Mouse (Mus musculus): ENCODE measurements at regions not wholly inside any gene's neighbourhood (a gene's known extent, or its start where the extent isn't known, plus 50 kb on each side); places are given as distances from the start of the nearest gene placed in this dataset.

GRCm38 (mm10) chr11:22420003-22420723 is 78.1 kb upstream of the Ehbp1 start:
- no peak overlapping the region for H3K4me3 ChIP-seq (ENCODE audit: low read length)
- H3K27ac ChIP-seq (ENCODE audit: low read depth, low read length): no peak overlapping the region
- ATAC-seq (ENCODE audit: low FRiP score, low TSS enrichment): no peak
- H3K4me1 ChIP-seq (ENCODE audit: control insufficient read depth, insufficient read depth, low read length): no peaks in the 10 kb centered on the region
- no peaks in the 10 kb centered on the region for H3K36me3 ChIP-seq (ENCODE audit: control insufficient read depth, insufficient read depth, low read length)
- H3K9ac ChIP-seq (ENCODE audit: low read depth, low read length): no peak overlapping the region
- H3K4me2 ChIP-seq (replicated peaks; ENCODE audit: low read depth, low read length): no peak overlapping the region
- WGBS: 76% methylated on average over 3 of the region's 3 CpGs
- no peaks in the 10 kb centered on the region for H3K27me3 ChIP-seq (ENCODE audit: control insufficient read depth, insufficient read depth, low read length)
- H3K9me3 ChIP-seq (ENCODE audit: control insufficient read depth, low read length): no peaks in the 10 kb centered on the region

DNA sequence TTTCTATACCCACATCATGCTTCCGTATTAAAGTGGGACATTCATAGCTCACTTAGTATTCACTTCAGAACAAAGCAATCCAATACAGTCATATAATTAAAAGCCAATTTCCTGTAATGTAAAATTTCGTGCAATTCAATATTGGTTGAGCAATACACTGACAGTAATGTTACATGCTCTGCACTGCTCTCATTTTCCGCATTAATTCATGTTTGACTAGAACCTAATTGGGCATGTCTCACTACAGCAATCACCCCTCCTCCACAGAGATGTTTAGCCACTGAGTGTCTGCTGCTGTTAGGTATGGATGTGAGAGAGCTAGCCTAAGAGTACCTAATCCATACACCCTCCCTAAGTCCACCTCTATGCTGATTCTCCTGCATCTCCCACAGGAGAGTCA is 79.7 kb upstream of the Ehbp1 start:
- no peak for ATAC-seq (ENCODE audit: low FRiP score, low TSS enrichment)
- Histone ChIP-seq H3K9ac (ENCODE audit: low read depth, low read length) (no peak overlapping the region), H3K4me2 (replicated peaks; ENCODE audit: low read depth, low read length) (no peak overlapping the region), H3K27me3 (ENCODE audit: control insufficient read depth, insufficient read depth, low read length) (no peaks in the 10 kb centered on the region), H3K36me3 (ENCODE audit: control insufficient read depth, insufficient read depth, low read length) (no peaks in the 10 kb centered on the region), H3K4me1 (ENCODE audit: control insufficient read depth, insufficient read depth, low read length) (no peaks in the 10 kb centered on the region), H3K27ac (ENCODE audit: low read depth, low read length) (no peak overlapping the region), H3K4me3 (ENCODE audit: low read length) (no peak overlapping the region), H3K9me3 (ENCODE audit: control insufficient read depth, low read length) (no peaks in the 10 kb centered on the region)
- 78% methylated on average over 3 of the region's 3 CpGs for WGBS

- H3K9ac ChIP-seq (ENCODE audit: low read depth, low read length): no peak overlapping the region
- H3K9me3 ChIP-seq (ENCODE audit: control insufficient read depth, low read length): no peaks in the 10 kb centered on the region
- 12% methylated on average over 5 of the region's 5 CpGs for WGBS
- H3K4me3 ChIP-seq (ENCODE audit: low read length): no peak overlapping the region
- H3K36me3 ChIP-seq (ENCODE audit: control insufficient read depth, insufficient read depth, low read length): no peaks in the 10 kb centered on the region
- no peak overlapping the region for H3K4me2 ChIP-seq (replicated peaks; ENCODE audit: low read depth, low read length)
- H3K4me1 ChIP-seq (ENCODE audit: control insufficient read depth, insufficient read depth, low read length): 0 out of 2 replicates have a peak, but pooled peaks cover 7% of the 10 kb centered on the region
- no peak overlapping the region for H3K27ac ChIP-seq (ENCODE audit: low read depth, low read length)
- peak; percentile 95 for ATAC-seq (ENCODE audit: low FRiP score, low TSS enrichment)
- H3K27me3 ChIP-seq (ENCODE audit: control insufficient read depth, insufficient read depth, low read length): no peaks in the 10 kb centered on the region
Observed at GRCm38 (mm10) chr11:22437140-22437850, 74.6 kb upstream of the Tmem17 start.

- Histone ChIP-seq H3K9me3 (ENCODE audit: control insufficient read depth, low read length) (no peaks in the 10 kb centered on the region), H3K4me3 (ENCODE audit: low read length) (no peak overlapping the region), H3K4me2 (replicated peaks; ENCODE audit: low read depth, low read length) (no peak overlapping the region), H3K36me3 (ENCODE audit: control insufficient read depth, insufficient read depth, low read length) (no peaks in the 10 kb centered on the region), H3K27me3 (ENCODE audit: control insufficient read depth, insufficient read depth, low read length) (no peaks in the 10 kb centered on the region), H3K9ac (ENCODE audit: low read depth, low read length) (no peak overlapping the region), H3K27ac (ENCODE audit: low read depth, low read length) (no peak overlapping the region), H3K4me1 (ENCODE audit: control insufficient read depth, insufficient read depth, low read length) (0 out of 2 replicates have a peak, but pooled peaks cover 7% of the 10 kb centered on the region)
- no peak for ATAC-seq (ENCODE audit: low FRiP score, low TSS enrichment)
- 87% methylated on average over 5 of the region's 5 CpGs for WGBS
Observed at GRCm38 (mm10) chr11:22437851-22438215, 74.1 kb upstream of the Tmem17 start.

DNA sequence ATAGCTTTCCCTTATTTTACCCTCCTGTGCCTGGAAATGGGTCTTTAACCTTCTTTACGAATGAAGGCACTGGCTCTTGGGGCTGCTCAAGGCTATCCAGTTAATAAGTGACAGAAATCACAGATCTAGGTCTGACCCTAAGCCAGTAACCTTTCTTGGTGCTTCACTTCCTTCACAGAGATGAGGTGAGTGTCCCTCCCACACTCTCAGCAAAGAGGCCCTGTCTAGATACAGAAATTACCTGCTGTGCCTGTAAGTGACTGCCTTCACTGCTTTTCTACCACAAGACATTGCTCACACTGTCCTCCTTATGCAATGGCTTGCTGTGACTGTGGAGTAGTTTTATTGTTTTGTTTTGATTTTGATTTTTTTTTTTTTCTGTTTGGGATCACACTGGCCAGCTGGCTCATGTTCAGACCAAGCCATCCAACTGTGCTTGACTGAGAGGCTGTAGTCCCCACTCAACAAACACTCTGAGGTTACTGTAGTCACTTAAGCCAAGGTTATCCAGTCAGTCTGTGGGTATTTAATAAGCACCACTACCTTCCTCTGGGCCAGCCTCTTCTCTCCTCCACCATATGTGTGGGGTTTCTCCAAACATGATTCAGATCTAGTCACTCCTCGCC is 73.3 kb upstream of the Tmem17 start:
- H3K4me1 ChIP-seq (ENCODE audit: control insufficient read depth, insufficient read depth, low read length): 0 out of 2 replicates have a peak, but pooled peaks cover 7% of the 10 kb centered on the region
- no peak overlapping the region for H3K4me2 ChIP-seq (replicated peaks; ENCODE audit: low read depth, low read length)
- H3K4me3 ChIP-seq (ENCODE audit: low read length): no peak overlapping the region
- H3K36me3 ChIP-seq (ENCODE audit: control insufficient read depth, insufficient read depth, low read length): no peaks in the 10 kb centered on the region
- H3K9ac ChIP-seq (ENCODE audit: low read depth, low read length): no peak overlapping the region
- H3K9me3 ChIP-seq (ENCODE audit: control insufficient read depth, low read length): no peaks in the 10 kb centered on the region
- peak; percentile 73; the same call in 1 of the 2 replicates for ATAC-seq (ENCODE audit: low FRiP score, low TSS enrichment)
- no peak overlapping the region for H3K27ac ChIP-seq (ENCODE audit: low read depth, low read length)
- 61% methylated on average over 2 of the region's 2 CpGs for WGBS
- H3K27me3 ChIP-seq (ENCODE audit: control insufficient read depth, insufficient read depth, low read length): no peaks in the 10 kb centered on the region

DNA sequence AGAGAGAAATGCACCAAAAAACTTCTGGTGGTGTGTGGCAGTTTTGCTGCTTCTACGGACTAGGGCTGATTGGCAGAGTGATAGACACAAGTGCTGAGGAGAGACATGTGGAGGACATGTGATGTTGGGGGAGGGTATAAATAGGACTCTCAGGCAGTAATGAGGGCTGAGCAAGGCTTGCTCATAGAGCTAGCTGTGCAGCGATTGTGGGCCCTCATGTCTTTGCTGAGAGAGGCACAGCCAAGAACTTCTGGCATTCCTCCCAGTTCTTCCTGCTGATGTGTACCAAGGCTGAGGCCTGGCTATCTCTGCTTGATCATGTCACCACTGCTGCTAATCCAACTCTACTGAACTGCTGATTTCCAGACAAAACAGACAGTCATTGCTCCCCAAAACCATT is 71.4 kb upstream of the Tmem17 start:
- H3K4me2 ChIP-seq (replicated peaks; ENCODE audit: low read depth, low read length): no peak overlapping the region
- ATAC-seq (ENCODE audit: low FRiP score, low TSS enrichment): no peak
- WGBS: 75% methylated on average over 2 of the region's 2 CpGs
- H3K4me1 ChIP-seq (ENCODE audit: control insufficient read depth, insufficient read depth, low read length): 0 out of 2 replicates have a peak, but pooled peaks cover 7% of the 10 kb centered on the region
- H3K9ac ChIP-seq (ENCODE audit: low read depth, low read length): no peak overlapping the region
- H3K27me3 ChIP-seq (ENCODE audit: control insufficient read depth, insufficient read depth, low read length): no peaks in the 10 kb centered on the region
- H3K4me3 ChIP-seq (ENCODE audit: low read length): no peak overlapping the region
- no peak overlapping the region for H3K27ac ChIP-seq (ENCODE audit: low read depth, low read length)
- H3K36me3 ChIP-seq (ENCODE audit: control insufficient read depth, insufficient read depth, low read length): no peaks in the 10 kb centered on the region
- no peaks in the 10 kb centered on the region for H3K9me3 ChIP-seq (ENCODE audit: control insufficient read depth, low read length)

- Histone ChIP-seq H3K4me3 (ENCODE audit: low read length) (no peak overlapping the region), H3K27me3 (ENCODE audit: control insufficient read depth, insufficient read depth, low read length) (no peaks in the 10 kb centered on the region), H3K9ac (ENCODE audit: low read depth, low read length) (no peak overlapping the region), H3K4me2 (replicated peaks; ENCODE audit: low read depth, low read length) (no peak overlapping the region), H3K36me3 (ENCODE audit: control insufficient read depth, insufficient read depth, low read length) (no peaks in the 10 kb centered on the region), H3K27ac (ENCODE audit: low read depth, low read length) (no peak overlapping the region), H3K9me3 (ENCODE audit: control insufficient read depth, low read length) (no peaks in the 10 kb centered on the region), H3K4me1 (ENCODE audit: control insufficient read depth, insufficient read depth, low read length) (no peaks in the 10 kb centered on the region)
- no peak for ATAC-seq (ENCODE audit: low FRiP score, low TSS enrichment)
Observed at GRCm38 (mm10) chr11:22453161-22453560, 58.7 kb upstream of the Tmem17 start.

DNA sequence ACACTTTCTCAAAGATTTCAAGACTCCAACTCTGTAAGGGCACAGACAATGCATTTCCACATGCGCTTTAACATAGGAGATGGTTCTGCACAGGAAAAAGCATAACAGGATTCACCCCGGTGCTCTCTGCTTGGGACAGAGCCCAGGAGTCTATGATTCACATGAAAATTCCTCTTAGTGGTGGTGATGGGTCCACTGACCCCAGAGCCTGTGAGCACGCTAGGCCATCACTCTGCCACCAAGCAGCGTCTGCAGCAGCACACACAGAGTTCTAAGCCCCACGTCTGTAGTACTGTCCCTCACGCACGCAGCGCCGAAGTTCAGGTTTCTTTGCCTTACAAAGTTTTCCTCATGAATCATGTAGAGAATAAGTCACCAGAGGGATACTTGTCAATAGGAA is 55.6 kb upstream of the Tmem17 start:
- no peaks in the 10 kb centered on the region for H3K27me3 ChIP-seq (ENCODE audit: control insufficient read depth, insufficient read depth, low read length)
- ATAC-seq (ENCODE audit: low FRiP score, low TSS enrichment): no peak
- H3K9me3 ChIP-seq (ENCODE audit: control insufficient read depth, low read length): no peaks in the 10 kb centered on the region
- H3K36me3 ChIP-seq (ENCODE audit: control insufficient read depth, insufficient read depth, low read length): no peaks in the 10 kb centered on the region
- no peak overlapping the region for H3K9ac ChIP-seq (ENCODE audit: low read depth, low read length)
- no peak overlapping the region for H3K4me2 ChIP-seq (replicated peaks; ENCODE audit: low read depth, low read length)
- H3K4me3 ChIP-seq (ENCODE audit: low read length): no peak overlapping the region
- no peak overlapping the region for H3K27ac ChIP-seq (ENCODE audit: low read depth, low read length)
- WGBS: 94% methylated on average over 9 of the region's 9 CpGs
- H3K4me1 ChIP-seq (ENCODE audit: control insufficient read depth, insufficient read depth, low read length): no peaks in the 10 kb centered on the region

DNA sequence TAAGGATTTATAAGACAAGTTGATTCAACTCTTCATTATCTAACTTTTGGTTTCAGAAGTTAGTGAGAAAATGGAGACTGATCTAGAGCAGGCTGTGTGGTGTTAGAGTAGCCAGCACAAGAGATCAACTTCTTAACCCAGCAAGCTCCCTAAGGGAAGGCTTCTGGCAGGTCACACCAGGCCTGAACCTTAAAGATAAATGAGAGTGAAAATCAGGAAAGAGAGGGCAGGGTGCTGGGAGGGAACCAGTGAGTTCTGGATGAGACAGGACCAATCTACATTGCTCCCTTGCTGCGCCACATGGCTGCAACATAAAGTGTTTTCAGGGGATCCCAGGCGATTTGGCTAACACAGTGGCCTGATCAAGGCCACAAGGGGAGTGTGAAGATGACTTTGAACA is 54.7 kb upstream of the Tmem17 start:
- ATAC-seq (ENCODE audit: low FRiP score, low TSS enrichment): no peak
- no peaks in the 10 kb centered on the region for H3K4me1 ChIP-seq (ENCODE audit: control insufficient read depth, insufficient read depth, low read length)
- WGBS: 80% methylated on average over 2 of the region's 2 CpGs

More for the DNA sequence above, 54.7 kb upstream of the Tmem17 start:
- H3K9ac ChIP-seq (ENCODE audit: low read depth, low read length): no peak overlapping the region
- no peaks in the 10 kb centered on the region for H3K36me3 ChIP-seq (ENCODE audit: control insufficient read depth, insufficient read depth, low read length)
- no peak overlapping the region for H3K27ac ChIP-seq (ENCODE audit: low read depth, low read length)
- H3K27me3 ChIP-seq (ENCODE audit: control insufficient read depth, insufficient read depth, low read length): no peaks in the 10 kb centered on the region
- H3K4me2 ChIP-seq (replicated peaks; ENCODE audit: low read depth, low read length): no peak overlapping the region
- H3K4me3 ChIP-seq (ENCODE audit: low read length): no peak overlapping the region
- no peaks in the 10 kb centered on the region for H3K9me3 ChIP-seq (ENCODE audit: control insufficient read depth, low read length)
